Mouse (Mus musculus) neural tube, embryonic 14.5 days (tissue): ENCODE measurements around the gene Des. TPM values are rescaled to one million over a fixed set of nuclear protein-coding genes. Genes with fewer than 3 reads are reported as not detected.

ENCODE experiments used
- ATAC-seq: fragments of 200-750 bp; cut with Nextera tagmentation; 2 replicates; pipeline ENCODE4 v1.8.0; 2017; ENCODE audit warnings: low read depth, mild to moderate bottlenecking, moderate TSS enrichment, moderate library complexity
- H3K27ac ChIP-seq: fragments of 300-500 bp; sonication (generic); 2 replicates; pipeline ENCODE4 v1.5.1; 2014; ENCODE audit warnings: low read depth, mild to moderate bottlenecking, control low read depth, low read length, moderate library complexity, mixed read lengths
- H3K27me3 ChIP-seq: fragments of 300-500 bp; sonication (generic); 2 replicates; pipeline ENCODE4 v1.6.1; 2014; ENCODE audit warnings: low read length; ENCODE audit not compliant: control insufficient read depth, insufficient read depth
- H3K36me3 ChIP-seq: fragments of 300-500 bp; sonication (generic); 2 replicates; pipeline ENCODE4 v1.6.1; 2014; ENCODE audit warnings: low read length, mixed read lengths; ENCODE audit not compliant: control insufficient read depth, insufficient read depth
- H3K4me1 ChIP-seq: fragments of 300-500 bp; sonication (generic); 2 replicates; pipeline ENCODE4 v1.6.1; 2014; ENCODE audit warnings: low read length; ENCODE audit not compliant: control insufficient read depth, insufficient read depth
- H3K4me2 ChIP-seq: fragments of 300-500 bp; sonication (generic); 2 replicates; pipeline ENCODE4 v1.6.1; 2014; ENCODE audit warnings: mild to moderate bottlenecking, low read depth, low read length, control low read depth
- H3K4me3 ChIP-seq: fragments of 300-500 bp; sonication (generic); 2 replicates; pipeline ENCODE4 v1.5.1; 2014; ENCODE audit warnings: low read depth, low read length, control low read depth, mixed read lengths
- H3K9ac ChIP-seq: fragments of 300-500 bp; sonication (generic); replicated peaks from 2 replicates; pipeline ENCODE4 v1.6.1; 2014; ENCODE audit warnings: low read depth, mild to moderate bottlenecking, control low read depth, low read length, mixed read lengths
- H3K9me3 ChIP-seq: fragments of 300-500 bp; sonication (generic); 2 replicates; pipeline ENCODE4 v1.6.1; 2016; ENCODE audit warnings: low read length; ENCODE audit not compliant: control insufficient read depth
- WGBS: fragments of 180-500 bp; shearing (Covaris S2); extraction: QIAGEN DNeasy Blood & Tissue Kit; methylation state at CpG from one replicate; pipeline ENCODE4 v1.1.7; 2014; 5-methylcytosine and 5-hydroxymethylcytosine counted together
- polyA plus RNA-seq: library from polyadenylated mRNA; unstranded; fragments of >200 nt; fragmentation: Nextera tagmentation; extraction: Ambion mirVana; gene quantifications from 2 replicates; pipeline ENCODE4 v1.2.1, GENCODE M21; 2014

Gene Des
- polyA plus RNA-seq, 1 experiment from 2014 or later = 1.1 TPM

DNA sequence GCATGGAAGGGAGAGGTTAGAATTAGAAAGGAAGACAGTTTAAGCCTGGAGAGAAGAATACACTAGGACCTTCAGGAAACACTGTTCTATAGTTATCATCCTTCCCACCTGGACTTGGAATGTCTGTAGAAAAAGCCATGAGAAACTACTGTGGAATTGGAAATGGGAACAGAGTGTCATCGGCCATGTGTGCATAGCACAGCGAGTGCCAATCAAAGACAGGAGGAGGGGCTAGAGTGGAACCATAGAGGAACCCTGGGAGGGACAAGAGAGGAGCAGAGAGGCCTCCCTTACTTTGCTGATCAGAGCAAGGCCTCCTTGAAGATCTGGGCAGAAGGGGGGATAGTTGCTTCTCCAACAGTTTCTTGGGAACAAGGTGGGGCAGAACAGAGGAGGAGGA, 19.1 kb downstream of the Des start:
- no peak for ATAC-seq
- WGBS = 69% methylated on average over 2 of the region's 2 CpGs
- no peak overlapping the region for H3K27ac ChIP-seq
- no peaks in the 10 kb centered on the region for H3K36me3 ChIP-seq
- no peak overlapping the region for H3K4me2 ChIP-seq
- H3K4me1 ChIP-seq = peaks cover 18% of the 10 kb centered on the region
- no peak overlapping the region for H3K9ac ChIP-seq
- H3K9me3 ChIP-seq = no peaks in the 10 kb centered on the region
- peaks cover 8% of the 10 kb centered on the region; the same call in 1 of the 2 replicates for H3K27me3 ChIP-seq
- no peak overlapping the region for H3K4me3 ChIP-seq

DNA sequence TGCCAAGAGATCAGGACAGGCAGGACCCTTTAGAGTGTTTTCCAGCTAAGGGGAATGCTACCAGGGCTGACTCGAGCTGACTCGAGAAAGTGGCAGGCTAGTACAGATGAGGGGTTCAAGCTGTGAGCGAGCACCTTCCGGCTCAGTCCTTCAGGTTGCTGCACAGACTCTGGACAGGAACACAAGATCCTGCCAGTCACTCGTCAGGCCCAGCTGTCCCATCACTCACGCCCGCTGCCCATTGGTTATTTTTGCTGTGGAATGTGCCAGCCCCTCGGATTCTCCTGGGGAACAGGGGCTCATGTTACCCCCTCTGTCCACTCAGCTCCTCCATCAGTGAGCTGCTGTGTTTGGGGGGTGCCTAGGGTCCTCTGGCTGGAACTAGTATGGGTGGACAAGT, 19.8 kb downstream of the Des start:
- no peak overlapping the region for H3K4me2 ChIP-seq
- H3K27me3 ChIP-seq = peaks cover 8% of the 10 kb centered on the region; the same call in 1 of the 2 replicates
- no peaks in the 10 kb centered on the region for H3K36me3 ChIP-seq
- peaks cover 25% of the 10 kb centered on the region for H3K4me1 ChIP-seq
- no peak overlapping the region for H3K4me3 ChIP-seq
- no peak overlapping the region for H3K27ac ChIP-seq
- H3K9ac ChIP-seq = no peak overlapping the region
- 81% methylated on average over 8 of the region's 8 CpGs for WGBS
- no peaks in the 10 kb centered on the region for H3K9me3 ChIP-seq
- ATAC-seq = no peak

DNA sequence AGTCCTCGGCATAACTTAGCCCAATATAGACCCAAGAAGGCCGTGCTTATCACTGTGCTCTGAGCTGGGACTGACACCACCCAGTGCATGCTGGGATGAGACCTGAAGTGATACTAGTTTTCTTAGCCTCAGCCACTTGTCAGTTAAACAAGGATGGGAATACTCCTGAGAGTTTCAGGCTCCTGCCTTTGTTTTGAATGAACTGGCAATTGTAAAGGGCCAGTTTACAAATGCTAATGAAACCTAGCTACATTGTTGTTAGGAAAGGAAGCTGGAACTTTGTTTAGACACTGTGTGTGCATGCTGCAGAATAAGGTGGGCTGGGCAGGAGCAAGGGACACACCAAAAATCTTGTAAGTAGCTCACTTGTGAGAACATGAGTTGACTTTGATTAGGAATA, 20.8 kb downstream of the Des start:
- H3K9me3 ChIP-seq = no peaks in the 10 kb centered on the region
- peaks cover 3% of the 10 kb centered on the region; the same call in 1 of the 2 replicates for H3K27me3 ChIP-seq
- ATAC-seq = no peak
- H3K4me3 ChIP-seq = no peak overlapping the region
- H3K27ac ChIP-seq = no peak overlapping the region
- WGBS = 28% methylated on average over 2 of the region's 2 CpGs
- H3K4me2 ChIP-seq = peak overlapping the region; percentile 93; the same call in 1 of the 2 replicates
- no peak overlapping the region for H3K9ac ChIP-seq
- H3K36me3 ChIP-seq = no peaks in the 10 kb centered on the region
- H3K4me1 ChIP-seq = peaks cover 26% of the 10 kb centered on the region

DNA sequence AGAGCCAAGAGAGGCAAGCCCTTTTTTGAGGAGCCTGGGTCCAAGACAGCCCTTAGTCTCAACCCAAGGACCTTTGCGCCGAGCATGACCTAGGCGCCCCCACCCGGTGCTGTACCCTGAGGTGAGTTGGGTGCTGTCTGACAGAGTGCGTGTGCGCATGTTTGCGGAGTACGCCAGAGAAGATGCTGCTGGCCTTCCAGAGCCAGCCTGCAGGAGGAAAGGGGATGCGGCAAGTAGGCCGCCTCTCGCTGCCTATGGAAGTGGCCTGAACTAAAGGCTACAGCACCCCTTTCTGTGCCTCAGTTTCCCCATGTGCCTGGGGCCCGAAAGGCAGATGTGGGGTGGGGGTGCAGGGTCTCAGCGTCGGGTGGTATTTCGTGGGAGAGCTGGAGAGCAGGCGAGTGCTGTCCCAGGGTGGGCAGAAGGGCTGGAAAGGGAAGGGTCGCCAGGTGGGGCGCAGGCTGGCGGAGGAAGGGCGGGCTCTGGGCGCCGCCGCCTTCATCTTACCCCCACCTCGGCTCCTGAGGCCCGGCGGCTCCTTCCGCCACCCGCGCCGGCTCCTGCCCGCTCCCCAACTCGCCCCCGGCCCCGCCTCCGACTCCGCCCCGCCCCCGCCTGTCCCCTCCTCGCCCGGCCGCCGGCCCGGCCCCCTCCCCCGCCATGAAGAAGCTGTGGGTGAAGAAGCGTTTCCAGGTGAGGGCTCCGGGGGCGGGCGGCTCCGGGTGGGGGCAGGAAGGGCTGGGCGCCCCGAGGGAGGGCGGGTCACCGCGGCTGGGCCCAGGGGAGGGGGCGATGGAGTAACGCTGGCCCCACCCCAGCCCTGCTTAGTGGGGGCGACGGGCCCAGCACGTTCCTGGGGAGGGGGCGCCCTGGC, 21.6 kb downstream of the Des start:
- peak; percentile 56 for ATAC-seq
- H3K9me3 ChIP-seq = no peaks in the 10 kb centered on the region
- no peaks in the 10 kb centered on the region for H3K36me3 ChIP-seq
- 5% methylated on average over 27 of the region's 60 CpGs for WGBS
- H3K27me3 ChIP-seq = peaks cover 2% of the 10 kb centered on the region; the same call in 1 of the 2 replicates
- H3K9ac ChIP-seq = peak overlapping the region; percentile 86
- H3K27ac ChIP-seq = peak overlapping the region; percentile 88
- peaks cover 29% of the 10 kb centered on the region for H3K4me1 ChIP-seq
- peak overlapping the region; percentile 93 for H3K4me2 ChIP-seq
- H3K4me3 ChIP-seq = peak overlapping the region; percentile 59

DNA sequence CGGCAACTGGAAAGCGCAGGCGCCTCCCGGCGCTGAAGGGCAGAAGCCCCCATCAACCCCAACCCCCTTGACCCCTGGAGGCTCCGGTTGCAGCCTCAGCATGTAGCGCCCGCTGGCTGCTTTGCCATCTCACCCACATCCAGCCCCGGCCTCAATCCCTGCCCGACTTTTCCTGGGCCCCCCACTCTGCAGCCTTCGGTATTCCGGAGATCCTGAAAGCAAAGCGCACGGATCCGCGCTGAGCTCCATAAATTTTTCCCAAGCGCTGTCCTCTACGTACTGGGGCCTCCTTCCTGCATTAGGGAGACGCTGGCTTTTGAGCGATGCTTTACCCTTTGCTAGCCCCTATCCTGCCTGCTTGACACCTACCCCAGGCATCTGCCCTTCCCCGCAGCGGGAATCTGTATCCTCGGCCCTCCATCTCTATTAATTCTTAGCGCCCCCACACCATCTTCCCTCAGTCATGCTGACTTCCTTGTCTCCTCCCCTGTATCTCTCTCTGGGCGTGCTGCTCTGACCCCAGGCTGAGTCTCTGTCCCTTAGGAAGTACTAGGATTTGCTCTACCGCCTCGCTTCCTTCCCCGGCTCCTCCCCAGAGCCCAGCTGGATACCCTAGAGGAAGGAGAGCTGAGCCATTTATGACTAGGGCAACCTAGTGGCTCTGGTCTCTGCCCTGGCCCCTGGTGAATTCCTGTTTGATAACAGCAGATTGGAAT, 22.4 kb downstream of the Des start:
- Histone ChIP-seq H3K4me2 (peak overlapping the region; percentile 93), H3K27ac (peak overlapping the region; percentile 88), H3K9ac (peak overlapping the region; percentile 86), H3K27me3 (peaks cover 6% of the 10 kb centered on the region), H3K4me3 (peak overlapping the region; percentile 59), H3K9me3 (no peaks in the 10 kb centered on the region), H3K4me1 (peaks cover 33% of the 10 kb centered on the region), H3K36me3 (no peaks in the 10 kb centered on the region)
- ATAC-seq = peak; percentile 33
- 1% methylated on average over 27 of the region's 28 CpGs for whole genome bisulfite sequencing

DNA sequence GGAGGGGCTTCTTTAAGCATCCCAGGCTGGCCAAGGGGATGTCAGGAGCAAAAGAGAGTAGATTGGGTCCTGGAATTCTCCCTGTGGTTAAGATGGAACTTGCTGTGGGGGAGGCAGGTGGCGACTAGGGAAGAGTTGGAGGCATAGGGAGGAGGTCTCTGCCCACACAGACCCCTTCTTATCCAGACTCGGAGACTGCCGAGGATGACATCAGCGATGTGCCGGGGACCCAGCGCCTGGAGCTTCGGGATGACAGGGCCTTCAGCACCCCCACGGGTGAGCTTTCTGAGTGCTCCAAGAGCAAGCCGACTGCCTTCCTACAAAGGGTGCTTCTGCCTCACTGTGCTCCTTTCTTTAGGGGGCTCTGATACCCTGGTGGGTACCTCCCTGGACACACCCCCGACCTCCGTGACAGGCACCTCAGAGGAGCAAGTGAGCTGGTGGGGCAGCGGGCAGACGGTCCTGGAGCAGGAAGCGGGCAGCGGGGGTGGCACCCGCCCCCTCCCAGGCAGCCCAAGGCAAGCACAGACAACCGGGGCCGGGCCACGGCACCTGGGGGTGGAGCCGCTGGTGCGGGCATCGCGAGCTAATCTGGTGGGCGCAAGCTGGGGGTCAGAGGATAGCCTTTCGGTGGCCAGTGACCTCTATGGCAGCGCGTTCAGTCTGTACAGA, 24.5 kb downstream of the Des start:
- 85% methylated on average over 27 of the region's 27 CpGs for WGBS
- Histone ChIP-seq H3K9ac (no peak overlapping the region), H3K4me3 (no peak overlapping the region), H3K27me3 (peaks cover 18% of the 10 kb centered on the region), H3K27ac (no peak overlapping the region), H3K4me1 (peaks cover 44% of the 10 kb centered on the region), H3K9me3 (no peaks in the 10 kb centered on the region), H3K4me2 (peak overlapping the region; percentile 35; the same call in 1 of the 2 replicates), H3K36me3 (no peaks in the 10 kb centered on the region)
- no peak for ATAC-seq

DNA sequence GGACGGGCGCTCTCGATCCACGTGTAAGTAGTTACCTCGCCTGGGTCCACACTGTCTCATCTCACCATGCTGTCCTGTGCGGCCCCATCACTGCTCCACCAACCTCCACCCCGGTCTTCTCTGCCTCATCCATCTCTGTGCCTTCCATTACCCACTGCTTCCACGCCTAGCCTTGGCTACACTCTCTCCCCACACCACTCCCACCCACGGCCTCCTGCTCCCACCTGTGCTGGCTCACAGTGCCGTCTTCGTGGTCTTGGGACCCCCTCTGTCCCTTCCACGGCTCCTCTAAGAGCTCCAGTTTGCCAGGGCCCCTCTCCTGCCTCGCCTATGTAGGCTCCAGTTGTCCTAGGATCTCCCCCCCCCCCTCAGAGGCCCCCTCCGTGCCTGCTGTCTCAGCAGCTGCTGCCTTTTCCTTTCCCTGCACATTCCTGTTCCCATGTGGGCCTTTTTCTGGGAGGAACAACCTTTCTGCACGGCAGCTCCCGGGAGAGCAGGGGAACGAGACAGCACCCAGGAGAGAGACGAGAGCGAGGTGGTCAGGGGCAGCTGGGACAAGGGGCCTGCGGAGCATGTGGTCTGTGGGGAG, 25.1 kb downstream of the Des start:
- WGBS = 56% methylated on average over 20 of the region's 20 CpGs
- peaks cover 18% of the 10 kb centered on the region for H3K27me3 ChIP-seq
- no peaks in the 10 kb centered on the region for H3K9me3 ChIP-seq
- peak overlapping the region; percentile 35 for H3K4me2 ChIP-seq
- no peak overlapping the region for H3K4me3 ChIP-seq
- H3K36me3 ChIP-seq = no peaks in the 10 kb centered on the region
- no peak overlapping the region for H3K9ac ChIP-seq
- ATAC-seq = no peak
- no peak overlapping the region for H3K27ac ChIP-seq
- peaks cover 44% of the 10 kb centered on the region for H3K4me1 ChIP-seq

DNA sequence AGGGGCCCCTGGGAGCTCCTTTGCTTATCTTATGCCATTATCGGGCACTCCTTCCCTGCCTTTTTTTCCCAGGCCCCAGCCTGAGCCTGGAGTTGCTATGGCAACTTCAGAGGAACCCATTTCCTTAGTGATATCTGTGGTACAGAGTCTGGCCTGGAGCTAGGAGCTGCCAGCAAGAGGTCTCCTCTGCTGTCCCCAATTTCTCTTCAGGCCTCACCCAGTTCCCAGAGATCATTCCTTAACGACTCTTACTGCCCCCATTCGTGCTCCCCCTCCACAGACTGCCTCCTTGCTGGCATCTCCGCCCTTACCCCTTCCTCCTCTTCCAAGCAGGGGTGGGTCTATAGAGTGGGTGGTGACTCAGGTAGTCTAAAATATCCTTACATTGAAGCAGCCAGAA, 26.0 kb downstream of the Des start:
- WGBS = 30% methylated on average over 4 of the region's 4 CpGs
- Histone ChIP-seq H3K4me2 (peak overlapping the region; percentile 35; the same call in 1 of the 2 replicates), H3K27ac (no peak overlapping the region), H3K9me3 (no peaks in the 10 kb centered on the region), H3K27me3 (peaks cover 18% of the 10 kb centered on the region), H3K4me3 (no peak overlapping the region), H3K9ac (0 out of 2 replicates have a peak overlapping the region, but pooled peaks have one; percentile 7), H3K36me3 (no peaks in the 10 kb centered on the region), H3K4me1 (peaks cover 44% of the 10 kb centered on the region)
- ATAC-seq = no peak
